Mouse (Mus musculus): ENCODE measurements around the gene Lbp. TPM values are rescaled to one million over a fixed set of nuclear protein-coding genes. Genes with fewer than 3 reads are reported as not detected.

Gene Lbp
- polyA plus RNA-seq, 1 experiment, result 2.7 TPM

- H3K27me3 ChIP-seq (ENCODE audit: control insufficient read depth, insufficient read depth, low read length), result no peaks in the 10 kb centered on the region
- H3K4me3 ChIP-seq (ENCODE audit: low read depth, low read length), result no peak overlapping the region
- no peaks in the 10 kb centered on the region for H3K36me3 ChIP-seq (ENCODE audit: control insufficient read depth, insufficient read depth, low read length)
- TF ChIP-seq CTCF (IDR thresholded peaks at IDR 0.05; ENCODE audit: extremely low read depth, insufficient read length, insufficient replicate concordance, low read depth, low read length) (no peak), POLR2A (IDR thresholded peaks at IDR 0.05; ENCODE audit: low read depth, low read length) (no peak)
- 65% methylated on average over 10 of the region's 10 CpGs for WGBS
- no peak overlapping the region for H3K27ac ChIP-seq (ENCODE audit: insufficient read depth, low read depth, low read length)
- no peaks in the 10 kb centered on the region for H3K4me1 ChIP-seq (ENCODE audit: control insufficient read depth, insufficient read depth, insufficient read length, low read length)
These were observed 18.4 kb downstream of the Lbp start for GRCm38 (mm10) chr2:158324531-158325190.

GRCm38 (mm10) chr2:158325609-158326008 is 19.3 kb downstream of the Lbp start:
- 79% methylated on average over 8 of the region's 8 CpGs for WGBS
- no peaks in the 10 kb centered on the region for H3K27me3 ChIP-seq (ENCODE audit: control insufficient read depth, insufficient read depth, low read length)
- TF ChIP-seq CTCF (IDR thresholded peaks at IDR 0.05; ENCODE audit: extremely low read depth, insufficient read length, insufficient replicate concordance, low read depth, low read length), result no peak
- TF ChIP-seq POLR2A (IDR thresholded peaks at IDR 0.05; ENCODE audit: low read depth, low read length), result no peak
- H3K27ac ChIP-seq (ENCODE audit: insufficient read depth, low read depth, low read length), result no peak overlapping the region
- no peak overlapping the region for H3K4me3 ChIP-seq (ENCODE audit: low read depth, low read length)
- H3K36me3 ChIP-seq (ENCODE audit: control insufficient read depth, insufficient read depth, low read length), result no peaks in the 10 kb centered on the region
- no peaks in the 10 kb centered on the region for H3K4me1 ChIP-seq (ENCODE audit: control insufficient read depth, insufficient read depth, insufficient read length, low read length)

- no peak overlapping the region for H3K27ac ChIP-seq (ENCODE audit: insufficient read depth, low read depth, low read length)
- no peaks in the 10 kb centered on the region for H3K4me1 ChIP-seq (ENCODE audit: control insufficient read depth, insufficient read depth, insufficient read length, low read length)
- H3K4me3 ChIP-seq (ENCODE audit: low read depth, low read length), result no peak overlapping the region
- WGBS, result 83% methylated on average over 13 of the region's 13 CpGs
- no peaks in the 10 kb centered on the region for H3K36me3 ChIP-seq (ENCODE audit: control insufficient read depth, insufficient read depth, low read length)
- H3K27me3 ChIP-seq (ENCODE audit: control insufficient read depth, insufficient read depth, low read length), result no peaks in the 10 kb centered on the region
- TF ChIP-seq CTCF (IDR thresholded peaks at IDR 0.05; ENCODE audit: extremely low read depth, insufficient read length, insufficient replicate concordance, low read depth, low read length) (no peak), POLR2A (IDR thresholded peaks at IDR 0.05; ENCODE audit: low read depth, low read length) (no peak)
These were observed 28.1 kb downstream of the Lbp start for GRCm38 (mm10) chr2:158334356-158334755.

DNA sequence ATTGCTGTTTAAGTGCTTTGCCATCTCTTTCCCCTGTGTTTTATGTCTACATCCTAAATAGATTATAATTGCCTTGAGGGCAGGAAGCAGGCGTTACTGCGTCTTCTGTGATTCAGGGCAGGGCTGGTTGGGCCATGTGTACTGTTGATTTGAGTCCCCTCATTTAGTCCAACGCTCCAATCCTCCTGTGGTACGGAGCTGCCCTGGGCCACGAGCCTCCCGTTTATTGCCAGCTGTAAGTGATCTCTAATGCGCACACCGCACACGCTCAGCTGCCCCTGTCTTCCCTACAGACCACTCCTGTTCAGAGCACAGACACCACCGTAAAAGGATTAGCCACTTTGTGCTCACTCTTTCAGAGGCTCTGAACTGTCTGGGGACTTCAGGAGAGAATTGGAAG is 31.4 kb downstream of the Lbp start:
- H3K27me3 ChIP-seq (ENCODE audit: control insufficient read depth, insufficient read depth, low read length), result no peaks in the 10 kb centered on the region
- H3K27ac ChIP-seq (ENCODE audit: insufficient read depth, low read depth, low read length), result no peak overlapping the region
- H3K4me3 ChIP-seq (ENCODE audit: low read depth, low read length), result no peak overlapping the region
- H3K36me3 ChIP-seq (ENCODE audit: control insufficient read depth, insufficient read depth, low read length), result no peaks in the 10 kb centered on the region
- WGBS, result 57% methylated on average over 10 of the region's 10 CpGs
- H3K4me1 ChIP-seq (ENCODE audit: control insufficient read depth, insufficient read depth, insufficient read length, low read length), result no peaks in the 10 kb centered on the region
- TF ChIP-seq POLR2A (IDR thresholded peaks at IDR 0.05; ENCODE audit: low read depth, low read length) (no peak), CTCF (IDR thresholded peaks at IDR 0.05; ENCODE audit: extremely low read depth, insufficient read length, insufficient replicate concordance, low read depth, low read length) (no peak)

DNA sequence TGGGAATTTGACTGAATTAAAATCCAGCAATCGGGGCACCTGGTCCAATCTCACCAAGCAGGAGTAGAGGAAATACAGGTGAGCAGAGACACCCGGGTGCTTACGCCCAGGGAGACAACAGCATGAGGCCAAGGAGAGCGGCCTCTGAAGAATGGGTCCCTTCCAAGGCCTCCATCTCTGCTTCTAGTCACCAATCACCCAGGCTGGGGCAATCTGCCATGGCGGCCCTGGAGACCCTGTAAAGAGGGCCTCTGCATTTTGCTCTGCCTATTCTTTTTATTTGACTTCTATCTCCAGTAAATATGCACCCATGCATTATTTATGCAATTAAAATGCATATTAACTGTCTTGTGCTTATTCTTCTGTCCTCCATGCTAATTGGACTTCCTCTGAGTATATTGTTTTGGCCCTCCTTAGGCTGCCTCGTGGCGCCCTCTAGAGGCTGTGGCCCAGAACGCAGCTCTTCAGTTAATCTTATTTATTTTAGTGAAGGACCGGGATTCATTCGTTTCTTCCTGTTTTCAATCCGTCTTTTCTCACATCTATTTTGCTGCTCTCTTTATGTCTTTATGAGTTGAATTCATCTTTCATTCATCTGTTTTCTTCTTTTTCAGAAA is 33.8 kb downstream of the Lbp start:
- H3K4me1 ChIP-seq (ENCODE audit: control insufficient read depth, insufficient read depth, insufficient read length, low read length), result no peaks in the 10 kb centered on the region
- no peak overlapping the region for H3K4me3 ChIP-seq (ENCODE audit: low read depth, low read length)
- TF ChIP-seq CTCF (IDR thresholded peaks at IDR 0.05; ENCODE audit: extremely low read depth, insufficient read length, insufficient replicate concordance, low read depth, low read length) (peak; percentile 93; the same call in 1 of the 2 replicates), POLR2A (IDR thresholded peaks at IDR 0.05; ENCODE audit: low read depth, low read length) (no peak)
- no peaks in the 10 kb centered on the region for H3K36me3 ChIP-seq (ENCODE audit: control insufficient read depth, insufficient read depth, low read length)
- WGBS, result 36% methylated on average over 11 of the region's 11 CpGs
- no peaks in the 10 kb centered on the region for H3K27me3 ChIP-seq (ENCODE audit: control insufficient read depth, insufficient read depth, low read length)
- H3K27ac ChIP-seq (ENCODE audit: insufficient read depth, low read depth, low read length), result no peak overlapping the region

DNA sequence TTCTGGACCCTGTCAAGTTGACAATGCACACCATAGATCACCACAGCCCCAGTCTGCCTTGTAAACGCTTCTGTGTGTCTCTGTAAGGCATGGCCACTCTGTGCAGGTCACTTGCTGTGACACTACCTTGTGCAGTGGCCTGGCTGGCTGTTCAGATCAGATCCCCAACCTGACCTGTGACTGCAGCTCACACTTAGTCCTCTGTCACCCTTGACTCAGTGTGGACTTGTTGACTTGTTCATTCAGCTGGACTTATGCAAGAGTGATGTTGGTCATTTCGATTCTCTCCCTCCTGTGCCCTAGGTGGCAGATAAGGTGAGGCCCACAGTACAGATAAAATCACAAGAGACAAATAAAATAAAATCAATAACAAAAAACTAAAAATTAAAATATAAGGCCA is 35.0 kb downstream of the Lbp start:
- Histone ChIP-seq H3K36me3 (ENCODE audit: control insufficient read depth, insufficient read depth, low read length) (no peaks in the 10 kb centered on the region), H3K27me3 (ENCODE audit: control insufficient read depth, insufficient read depth, low read length) (no peaks in the 10 kb centered on the region), H3K4me3 (ENCODE audit: low read depth, low read length) (no peak overlapping the region), H3K27ac (ENCODE audit: insufficient read depth, low read depth, low read length) (no peak overlapping the region), H3K4me1 (ENCODE audit: control insufficient read depth, insufficient read depth, insufficient read length, low read length) (no peaks in the 10 kb centered on the region)
- TF ChIP-seq CTCF (IDR thresholded peaks at IDR 0.05; ENCODE audit: extremely low read depth, insufficient read length, insufficient replicate concordance, low read depth, low read length), result no peak
- 39% methylated on average over 2 of the region's 2 CpGs for WGBS

GRCm38 (mm10) chr2:158343495-158343894 is 37.2 kb downstream of the Lbp start:
- Histone ChIP-seq H3K4me3 (ENCODE audit: low read depth, low read length) (no peak overlapping the region), H3K4me1 (ENCODE audit: control insufficient read depth, insufficient read depth, insufficient read length, low read length) (no peaks in the 10 kb centered on the region), H3K27me3 (ENCODE audit: control insufficient read depth, insufficient read depth, low read length) (no peaks in the 10 kb centered on the region), H3K36me3 (ENCODE audit: control insufficient read depth, insufficient read depth, low read length) (no peaks in the 10 kb centered on the region), H3K27ac (ENCODE audit: insufficient read depth, low read depth, low read length) (no peak overlapping the region)
- no peak for TF ChIP-seq POLR2A (IDR thresholded peaks at IDR 0.05; ENCODE audit: low read depth, low read length)
- no peak for TF ChIP-seq CTCF (IDR thresholded peaks at IDR 0.05; ENCODE audit: extremely low read depth, insufficient read length, insufficient replicate concordance, low read depth, low read length)
- WGBS, result 84% methylated on average over 5 of the region's 5 CpGs
